Mouse (Mus musculus) testis, adult 2 months (tissue): ENCODE data around the gene Mbtps1.

ENCODE experiments used
- CTCF ChIP-seq: fragments of 200-500 bp; IDR thresholded peaks from 2 replicates; pipeline ENCODE4 v1.5.1; 2012; ENCODE audit warnings: low read depth, mild to moderate bottlenecking, inconsistent platforms, low read length, moderate library complexity; ENCODE audit not compliant: control insufficient read depth, insufficient read depth, insufficient replicate concordance
- POLR2A ChIP-seq: fragments of 200-500 bp; IDR thresholded peaks from 2 replicates; pipeline ENCODE4 v1.6.1; 2012; ENCODE audit warnings: low read depth, mild to moderate bottlenecking, inconsistent platforms, low read length, moderate library complexity; ENCODE audit not compliant: control insufficient read depth

DNA sequence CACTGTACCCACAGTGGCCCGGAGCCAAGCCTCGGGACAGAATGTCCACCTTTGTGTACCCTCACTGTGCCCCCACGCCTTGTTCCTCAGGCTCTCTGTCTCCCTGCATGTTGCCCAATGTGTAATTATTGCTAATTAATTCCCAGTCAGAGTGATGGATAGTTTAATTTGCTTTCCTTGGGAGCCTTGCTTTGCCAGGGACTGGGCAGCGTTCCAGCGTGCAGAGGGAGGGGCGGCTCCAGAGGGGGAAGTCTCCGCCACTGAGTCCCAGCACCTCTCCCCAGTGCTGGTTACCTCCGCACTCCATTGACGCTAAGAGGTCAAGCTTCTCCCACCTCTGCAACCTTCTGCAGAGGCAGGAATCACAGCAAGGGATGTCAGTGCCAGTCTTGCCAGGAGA, 97.2 kb downstream of the Mbtps1 start:
- TF ChIP-seq CTCF (no peak), POLR2A (no peak)
